Mouse (Mus musculus) lung, embryonic 16.5 days (tissue): ENCODE results near the gene Rbm15. TPM values are rescaled to one million over a fixed set of nuclear protein-coding genes. Genes with fewer than 3 reads are reported as not detected.

Experiments used
- ATAC-seq: fragments of 200-750 bp; cut with Nextera tagmentation; 2 replicates; pipeline ENCODE4 v1.8.0; 2017; ENCODE audit warnings: low read depth, mild to moderate bottlenecking, moderate library complexity
- H3K27ac ChIP-seq: fragments of 300-500 bp; sonication (generic); 2 replicates; pipeline ENCODE4 v1.5.1; 2014; ENCODE audit warnings: mild to moderate bottlenecking, control low read depth, low read length
- H3K27me3 ChIP-seq: fragments of 300-500 bp; sonication (generic); 2 replicates; pipeline ENCODE4 v1.6.1; 2014; ENCODE audit warnings: low read depth, low read length, mixed read lengths; ENCODE audit not compliant: control insufficient read depth, insufficient read depth
- H3K36me3 ChIP-seq: fragments of 300-500 bp; sonication (generic); 2 replicates; pipeline ENCODE4 v1.6.1; 2014; ENCODE audit warnings: low read length; ENCODE audit not compliant: control insufficient read depth, insufficient read depth
- H3K4me1 ChIP-seq: fragments of 300-500 bp; sonication (generic); replicated peaks from 2 replicates; pipeline ENCODE4 v1.6.1; 2014; ENCODE audit warnings: low read length, mixed read lengths; ENCODE audit not compliant: control insufficient read depth, insufficient read depth
- H3K4me2 ChIP-seq: fragments of 300-500 bp; sonication (generic); 2 replicates; pipeline ENCODE4 v1.6.1; 2014; ENCODE audit warnings: low read depth, low read length, control low read depth
- H3K4me3 ChIP-seq: fragments of 300-500 bp; sonication (generic); 2 replicates; pipeline ENCODE4 v1.5.1; 2014; ENCODE audit warnings: mild to moderate bottlenecking, low read length, control low read depth
- H3K9ac ChIP-seq: fragments of 300-500 bp; sonication (generic); 2 replicates; pipeline ENCODE4 v1.6.1; 2014; ENCODE audit warnings: low read length, control low read depth
- H3K9me3 ChIP-seq: fragments of 300-500 bp; sonication (generic); 2 replicates; pipeline ENCODE4 v1.6.1; 2016; ENCODE audit warnings: low read length; ENCODE audit not compliant: control insufficient read depth
- WGBS: fragments of 180-500 bp; shearing (Covaris S2); extraction: QIAGEN DNeasy Blood & Tissue Kit; methylation state at CpG from one replicate; pipeline ENCODE4 v1.1.7; 2014; 5-methylcytosine and 5-hydroxymethylcytosine counted together
- polyA plus RNA-seq: library from polyadenylated mRNA; unstranded; fragments of >200 nt; fragmentation: Nextera tagmentation; extraction: Ambion mirVana; gene quantifications from 2 replicates; pipeline ENCODE4 v1.2.1, GENCODE M21; 2015

The Rbm15 gene
- 13.8 and 15.7 TPM in 2 replicates for polyA plus RNA-seq

GRCm38 (mm10) chr3:107333381-107334201 lies at the start of gene Rbm15:
Gene Rbm15, minus strand, starts transcription at chr3:107333673.
- ATAC-seq = peak; percentile 93
- H3K9me3 ChIP-seq = no peaks in the 10 kb centered on the region
- peak within 1 kb of the TSS; percentile 99 for H3K27ac ChIP-seq
- no peaks in the 10 kb centered on the region for H3K27me3 ChIP-seq
- H3K4me1 ChIP-seq = peaks cover 21% of the 10 kb centered on the region
- under 1% methylated on average over 62 of the region's 62 CpGs for WGBS
- peak within 1 kb of the TSS; percentile 94 for H3K4me2 ChIP-seq
- peaks cover 14% of the 10 kb centered on the region for H3K36me3 ChIP-seq
- H3K9ac ChIP-seq = peak within 1 kb of the TSS; percentile 96
- H3K4me3 ChIP-seq = peak within 1 kb of the TSS; percentile 99

- H3K4me3 ChIP-seq = no peak overlapping the region
- ATAC-seq = no peak
- no peak overlapping the region for H3K27ac ChIP-seq
- H3K9me3 ChIP-seq = no peaks in the 10 kb centered on the region
- no peaks in the 10 kb centered on the region for H3K27me3 ChIP-seq
- H3K4me2 ChIP-seq = no peak overlapping the region
- H3K36me3 ChIP-seq = no peaks in the 10 kb centered on the region
- no peaks in the 10 kb centered on the region for H3K4me1 ChIP-seq
- WGBS = 3% methylated on average over 4 of the region's 4 CpGs
- no peak overlapping the region for H3K9ac ChIP-seq
Observed at GRCm38 (mm10) chr3:107379422-107379821, 45.9 kb upstream of the Rbm15 start.

- H3K36me3 ChIP-seq = no peaks in the 10 kb centered on the region
- 66% methylated on average over 5 of the region's 5 CpGs for WGBS
Observed at GRCm38 (mm10) chr3:107378626-107379025, 45.2 kb upstream of the Rbm15 start.

GRCm38 (mm10) chr3:107374948-107375664 lies 41.6 kb upstream of the Rbm15 start:
- Histone ChIP-seq H3K27me3 (no peaks in the 10 kb centered on the region), H3K4me3 (no peak overlapping the region), H3K36me3 (no peaks in the 10 kb centered on the region), H3K9ac (no peak overlapping the region), H3K4me1 (no peaks in the 10 kb centered on the region), H3K4me2 (no peak overlapping the region), H3K9me3 (no peaks in the 10 kb centered on the region), H3K27ac (no peak overlapping the region)
- ATAC-seq = no peak
- WGBS = 13% methylated on average over 6 of the region's 6 CpGs

More at GRCm38 (mm10) chr3:107378626-107379025, 45.2 kb upstream of the Rbm15 start:
- H3K9ac ChIP-seq = no peak overlapping the region
- no peak overlapping the region for H3K27ac ChIP-seq
- no peak overlapping the region for H3K4me2 ChIP-seq
- no peaks in the 10 kb centered on the region for H3K27me3 ChIP-seq
- no peak for ATAC-seq
- no peaks in the 10 kb centered on the region for H3K4me1 ChIP-seq
- no peak overlapping the region for H3K4me3 ChIP-seq
- H3K9me3 ChIP-seq = no peaks in the 10 kb centered on the region

- Histone ChIP-seq H3K9me3 (no peaks in the 10 kb centered on the region), H3K27me3 (no peaks in the 10 kb centered on the region; the same call in 1 of the 2 replicates), H3K4me1 (no peaks in the 10 kb centered on the region), H3K9ac (no peak overlapping the region), H3K27ac (no peak overlapping the region), H3K4me3 (no peak overlapping the region), H3K36me3 (no peaks in the 10 kb centered on the region), H3K4me2 (no peak overlapping the region)
- 67% methylated on average over 6 of the region's 6 CpGs for WGBS
- no peak for ATAC-seq
Observed at GRCm38 (mm10) chr3:107369156-107369555, 35.7 kb upstream of the Rbm15 start.

- Histone ChIP-seq H3K4me2 (no peak overlapping the region), H3K36me3 (no peaks in the 10 kb centered on the region), H3K9me3 (no peaks in the 10 kb centered on the region), H3K4me1 (no peaks in the 10 kb centered on the region), H3K9ac (no peak overlapping the region), H3K27ac (no peak overlapping the region), H3K27me3 (no peaks in the 10 kb centered on the region; the same call in 1 of the 2 replicates), H3K4me3 (no peak overlapping the region)
- WGBS = 80% methylated on average over 8 of the region's 8 CpGs
- no peak for ATAC-seq
Observed at GRCm38 (mm10) chr3:107367938-107368599, 34.6 kb upstream of the Rbm15 start.

- Histone ChIP-seq H3K4me1 (no peaks in the 10 kb centered on the region), H3K27ac (no peak overlapping the region), H3K4me3 (no peak overlapping the region), H3K27me3 (no peaks in the 10 kb centered on the region; the same call in 1 of the 2 replicates), H3K9me3 (no peaks in the 10 kb centered on the region), H3K36me3 (no peaks in the 10 kb centered on the region), H3K9ac (no peak overlapping the region), H3K4me2 (no peak overlapping the region)
- ATAC-seq = no peak
- 82% methylated on average over 4 of the region's 4 CpGs for WGBS
Observed at GRCm38 (mm10) chr3:107365341-107365740, 31.9 kb upstream of the Rbm15 start.

GRCm38 (mm10) chr3:107363391-107363790 lies 29.9 kb upstream of the Rbm15 start:
- ATAC-seq = no peak
- H3K27me3 ChIP-seq = no peaks in the 10 kb centered on the region; the same call in 1 of the 2 replicates
- WGBS = 80% methylated on average over 5 of the region's 5 CpGs

GRCm38 (mm10) chr3:107360341-107360740 lies 26.9 kb upstream of the Rbm15 start:
- Histone ChIP-seq H3K4me1 (peaks cover 4% of the 10 kb centered on the region; the same call in 1 of the 2 replicates), H3K4me3 (no peak overlapping the region), H3K27me3 (no peaks in the 10 kb centered on the region; the same call in 1 of the 2 replicates), H3K36me3 (no peaks in the 10 kb centered on the region), H3K27ac (no peak overlapping the region), H3K9ac (no peak overlapping the region), H3K4me2 (no peak overlapping the region), H3K9me3 (no peaks in the 10 kb centered on the region)
- no peak for ATAC-seq
- 54% methylated on average over 4 of the region's 4 CpGs for WGBS

More at GRCm38 (mm10) chr3:107363391-107363790, 29.9 kb upstream of the Rbm15 start:
- Histone ChIP-seq H3K9ac (no peak overlapping the region), H3K4me3 (no peak overlapping the region), H3K4me2 (no peak overlapping the region), H3K36me3 (no peaks in the 10 kb centered on the region), H3K9me3 (no peaks in the 10 kb centered on the region), H3K27ac (no peak overlapping the region), H3K4me1 (no peaks in the 10 kb centered on the region)
